Mouse (Mus musculus): ENCODE measurements at regions not wholly inside any gene's neighbourhood (a gene's known extent, or its start where the extent isn't known, plus 50 kb on each side); places are given as distances from the start of the nearest gene placed in this dataset.
"Not testable (repeated sequence)": the region's sequence is repeated elsewhere in the genome, so short reads cannot be mapped to it uniquely, and the experiment has no call there.

- TF ChIP-seq CTCF (IDR thresholded peaks at IDR 0.05; ENCODE audit: extremely low read depth, insufficient read depth, insufficient read length, insufficient replicate concordance); POLR2A (IDR thresholded peaks at IDR 0.05; ENCODE audit: low read depth, low read length): not testable (repeated sequence)
Observed at GRCm38 (mm10) chr14:53312490-53312889, 816.9 kb upstream of the Olfr1507 start.

Data from spleen, adult 2 months (tissue).